Mouse (Mus musculus) thymus, postnatal 4 days (tissue): ENCODE results near the gene Ttc7b.

Experiments
- DNase-seq: peaks from one replicate; pipeline ENCODE4 v3.0.0; 2021

Gene Ttc7b

DNA sequence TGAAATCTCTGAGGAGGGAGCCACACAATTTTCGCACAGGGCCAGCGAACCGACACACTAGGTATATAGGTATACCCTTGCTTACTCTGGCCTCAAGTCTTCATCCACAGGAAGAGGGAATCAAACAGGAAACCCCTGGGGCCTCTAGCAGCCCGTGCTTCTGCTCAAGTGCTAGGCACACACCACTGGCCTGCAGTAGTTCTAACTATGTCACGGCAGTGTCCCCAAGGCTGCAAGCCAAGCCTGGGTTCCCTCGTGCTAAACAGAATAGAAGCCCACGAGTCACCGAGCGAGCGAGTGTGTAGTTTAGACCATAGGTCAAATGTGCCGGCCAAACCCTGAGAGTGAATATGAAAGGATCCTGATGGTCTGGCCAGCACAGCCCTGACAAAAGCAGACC is 114.5 kb downstream of the Ttc7b start:
- peak; percentile 28 for DNase-seq

- no peak for DNase-seq
These were observed 115.1 kb downstream of the Ttc7b start for GRCm38 (mm10) chr12:100405512-100406030.

GRCm38 (mm10) chr12:100404430-100404829 is 116.2 kb downstream of the Ttc7b start:
- DNase-seq: no peak

DNA sequence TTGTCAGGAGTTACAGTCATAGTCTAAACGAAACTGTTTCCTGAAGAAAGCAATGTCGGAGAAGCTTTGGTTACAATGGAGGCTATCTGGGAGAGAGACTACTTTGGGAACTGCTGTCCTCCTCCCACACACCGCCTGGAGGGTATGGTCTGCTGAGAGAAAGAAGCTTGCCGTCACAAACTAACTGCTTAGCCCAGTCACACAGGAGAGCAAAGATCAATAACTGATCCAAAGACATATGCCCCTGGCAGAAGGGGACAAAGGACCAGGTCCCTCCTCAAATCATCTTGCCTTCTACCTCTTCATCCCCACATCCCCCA is 117.7 kb downstream of the Ttc7b start:
- no peak for DNase-seq

DNA sequence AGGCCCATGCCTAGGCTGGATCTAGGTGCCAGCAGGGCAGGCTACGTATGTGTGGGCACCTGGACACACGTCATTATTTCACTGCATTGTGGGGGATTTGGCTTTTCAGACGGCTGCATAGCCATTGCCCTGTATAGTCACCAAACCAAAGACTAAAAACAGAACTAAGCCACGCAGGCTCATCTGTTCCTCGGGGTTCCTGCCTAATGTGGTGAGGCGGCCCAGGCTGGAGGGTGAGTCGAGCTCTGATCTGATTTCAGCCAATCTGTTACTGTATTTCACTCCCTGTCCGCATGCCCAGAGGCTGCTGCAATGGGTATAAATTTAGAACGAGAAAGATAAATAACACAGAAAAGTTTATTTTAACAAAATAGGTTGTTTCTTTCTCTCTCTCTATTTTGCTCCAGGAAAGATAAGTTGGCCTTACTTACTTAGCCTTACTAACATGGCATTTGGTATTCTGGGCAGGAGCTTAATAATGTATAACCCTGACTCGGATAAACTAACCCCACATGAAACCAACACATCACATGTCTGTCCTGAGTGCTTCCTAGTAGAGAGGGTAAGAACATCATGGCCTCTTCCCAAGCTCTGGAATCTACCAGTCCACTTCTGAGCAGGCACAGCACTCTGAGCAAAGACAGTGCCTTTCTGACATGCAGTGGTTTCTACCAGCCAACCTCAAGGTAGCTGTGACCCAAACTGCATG is 118.2 kb downstream of the Ttc7b start:
- no peak for DNase-seq

- DNase-seq: no peak
These were observed 120.5 kb downstream of the Ttc7b start for GRCm38 (mm10) chr12:100400119-100400518.

DNA sequence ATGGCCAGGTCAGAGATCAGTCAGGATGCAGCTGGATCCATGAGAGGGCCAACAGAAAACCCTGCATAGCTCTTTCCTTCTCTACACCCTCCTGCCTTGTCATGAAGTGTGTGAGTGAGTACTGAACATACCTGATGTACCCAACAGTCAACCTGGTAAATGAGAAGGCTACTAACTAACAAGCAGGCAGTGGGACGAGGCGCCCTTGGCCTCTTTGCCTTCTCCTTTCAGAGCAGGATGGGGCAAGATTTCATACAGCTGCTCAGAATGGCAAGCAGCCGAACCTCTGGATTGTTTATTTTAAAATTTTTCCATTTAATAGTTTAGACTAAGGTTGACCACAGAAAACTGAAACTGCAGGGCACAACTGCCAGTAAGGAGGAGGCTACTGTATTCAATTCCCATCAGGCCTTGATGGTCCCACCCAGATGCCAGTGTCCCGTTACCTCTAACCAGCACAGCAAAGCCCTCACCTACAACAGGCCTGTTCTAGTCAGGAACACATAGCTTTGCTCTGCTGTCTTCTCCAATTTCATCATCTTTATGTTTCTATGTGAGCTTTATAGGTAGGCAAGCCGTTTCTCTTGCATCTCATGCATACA is 121.4 kb downstream of the Ttc7b start:
- DNase-seq: no peak

- DNase-seq: no peak
These were observed 122.2 kb downstream of the Ttc7b start for GRCm38 (mm10) chr12:100398268-100398943.

- DNase-seq: no peak
These were observed 123.0 kb downstream of the Ttc7b start for GRCm38 (mm10) chr12:100397432-100398146.

- DNase-seq: no peak
These were observed 123.8 kb downstream of the Ttc7b start for GRCm38 (mm10) chr12:100396806-100397205.

- DNase-seq: no peak
These were observed 127.1 kb downstream of the Ttc7b start for GRCm38 (mm10) chr12:100393532-100393931.

DNA sequence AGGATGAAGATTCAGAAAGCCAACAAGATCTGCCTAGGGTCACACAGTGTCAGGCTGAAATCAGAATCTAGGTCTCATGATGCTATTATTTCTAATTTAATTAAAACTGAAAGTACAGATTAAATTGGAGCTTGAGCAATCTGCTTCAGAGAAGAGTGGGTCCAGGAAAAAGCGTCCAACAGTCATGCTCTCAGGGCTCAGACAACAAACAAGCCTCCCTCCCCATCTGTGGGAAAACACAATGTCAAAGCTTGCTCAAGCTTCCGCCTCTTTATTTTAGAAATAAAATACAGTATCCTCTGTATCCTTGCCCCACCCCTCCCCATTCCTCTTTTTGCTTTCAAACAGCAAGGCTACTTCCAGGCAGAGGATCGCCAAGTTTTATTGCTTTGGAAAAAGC is 127.5 kb downstream of the Ttc7b start:
- DNase-seq: no peak

GRCm38 (mm10) chr12:100392466-100392865 is 128.2 kb downstream of the Ttc7b start:
- no peak for DNase-seq

DNA sequence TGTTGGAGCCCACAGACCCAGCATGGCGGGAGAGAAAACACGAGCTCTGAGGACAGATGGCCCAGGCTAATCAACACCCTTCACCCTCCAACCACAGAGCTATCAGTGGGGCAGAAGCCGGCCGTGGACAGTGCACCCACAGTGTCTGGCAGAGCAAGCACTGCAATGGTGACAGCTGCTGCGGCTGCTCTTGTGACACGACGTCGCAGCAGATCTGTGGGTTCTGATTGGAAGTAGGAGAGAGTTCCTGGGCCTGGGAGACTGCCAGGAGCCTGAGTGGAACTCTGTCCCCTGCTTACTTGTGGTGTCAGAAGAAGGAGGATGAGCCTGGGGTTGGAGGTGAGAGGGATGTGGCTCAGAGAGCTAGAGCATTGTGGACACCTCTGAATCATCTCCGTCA is 128.7 kb downstream of the Ttc7b start:
- no peak for DNase-seq

GRCm38 (mm10) chr12:100389878-100390710 is 130.5 kb downstream of the Ttc7b start:
- no peak for DNase-seq

- DNase-seq: no peak
These were observed 134.4 kb downstream of the Ttc7b start for GRCm38 (mm10) chr12:100386259-100386658.

GRCm38 (mm10) chr12:100382526-100382925 is 138.1 kb downstream of the Ttc7b start:
- no peak for DNase-seq

- DNase-seq: no peak
These were observed 138.7 kb downstream of the Ttc7b start for GRCm38 (mm10) chr12:100381941-100382340.

DNA sequence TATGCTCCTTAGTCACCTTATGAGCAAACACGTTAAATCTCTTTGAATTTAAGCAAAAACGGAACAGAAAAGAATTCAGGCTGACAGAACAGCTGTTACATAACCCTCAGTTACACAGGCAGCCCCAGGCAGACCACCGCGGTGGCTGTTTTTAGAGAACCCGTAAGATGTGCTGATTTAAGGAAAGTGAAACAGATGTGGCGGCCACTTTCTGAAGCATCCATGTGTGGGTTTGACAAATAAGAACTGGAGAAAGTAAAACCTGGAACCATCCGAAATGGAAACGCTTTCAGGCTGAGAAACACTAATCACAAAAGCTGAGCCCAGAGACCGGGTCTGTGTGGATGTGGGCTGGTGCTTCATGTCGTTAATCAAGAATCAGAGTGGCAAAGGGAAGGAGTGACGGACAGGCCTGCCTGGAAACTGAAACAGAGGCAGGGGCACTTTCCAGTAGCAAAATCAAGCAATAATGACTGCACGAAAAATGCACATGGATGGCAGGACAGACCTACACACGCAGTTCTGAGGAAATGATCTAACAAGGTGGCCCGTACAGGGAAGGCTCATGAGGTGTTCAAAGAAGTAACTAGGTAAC is 139.8 kb downstream of the Ttc7b start:
- no peak for DNase-seq

GRCm38 (mm10) chr12:100379833-100380232 is 140.8 kb downstream of the Ttc7b start:
- no peak for DNase-seq

DNA sequence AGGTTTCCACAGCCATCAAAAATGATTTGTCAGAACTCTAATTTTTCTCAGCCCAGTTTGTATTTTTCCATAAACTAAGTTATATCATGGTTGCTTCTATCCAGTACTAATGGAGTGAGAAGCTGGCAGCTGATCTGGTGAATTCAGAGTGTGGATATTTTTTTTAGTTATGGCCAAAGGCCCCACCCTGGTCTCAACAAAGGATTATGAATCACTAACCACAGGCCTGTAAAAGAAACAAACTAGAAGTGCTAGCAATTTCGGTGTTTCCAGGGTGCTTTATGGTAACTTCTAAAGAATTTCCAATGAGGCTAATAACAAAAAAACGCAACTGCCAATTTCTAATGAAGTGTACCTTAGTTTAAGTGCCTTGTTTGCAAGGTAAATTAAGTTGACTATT is 142.4 kb downstream of the Ttc7b start:
- DNase-seq: no peak

DNA sequence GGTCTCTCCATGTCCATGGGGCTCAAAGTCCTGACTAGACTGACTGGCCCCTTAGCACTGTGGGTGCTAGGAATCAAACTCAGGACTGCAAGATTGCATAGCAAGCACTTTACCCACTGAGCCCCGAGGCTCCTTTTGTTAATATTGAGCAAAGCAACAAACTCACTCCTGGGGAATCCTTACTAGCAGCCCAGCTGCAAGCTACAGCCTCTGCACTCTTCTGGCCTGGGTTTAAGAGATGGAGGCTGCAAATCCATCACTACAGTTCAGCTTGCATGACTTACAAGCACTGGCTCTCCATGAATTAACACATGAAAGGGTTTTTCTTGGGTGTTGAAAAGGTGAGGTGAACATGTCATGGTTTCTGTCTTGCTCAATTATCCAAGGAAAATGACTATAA is 142.8 kb downstream of the Ttc7b start:
- DNase-seq: no peak
